Mouse (Mus musculus): ENCODE measurements at regions not wholly inside any gene's neighbourhood (a gene's known extent, or its start where the extent isn't known, plus 50 kb on each side); places are given as distances from the start of the nearest gene placed in this dataset.

GRCm38 (mm10) chr12:54577235-54577634, 79.1 kb downstream of the Sptssa start:
- no peak for DNase-seq

GRCm38 (mm10) chr12:54576821-54577220, 79.6 kb downstream of the Sptssa start:
- peak; percentile 31 for DNase-seq

DNA sequence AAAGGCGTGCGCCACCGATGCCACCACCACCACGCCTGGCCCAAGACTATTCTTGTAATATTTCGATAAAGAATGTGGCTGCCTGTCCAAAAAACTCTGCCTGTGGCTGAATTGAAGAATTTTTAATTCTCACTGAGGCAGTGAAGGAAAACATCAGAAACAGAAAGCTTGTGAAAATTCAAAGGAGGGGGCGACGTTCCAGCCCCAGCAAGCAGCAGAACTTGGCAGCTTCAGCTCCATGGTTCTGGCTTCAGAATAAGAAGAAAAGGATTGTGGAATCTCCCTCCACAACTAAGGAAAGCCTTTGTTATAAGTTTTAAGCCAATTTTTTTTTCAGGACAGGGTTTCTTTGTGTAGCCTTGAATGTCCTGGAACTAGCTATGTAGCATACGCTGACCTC, 83.5 kb downstream of the Sptssa start:
- no peak for DNase-seq

DNA sequence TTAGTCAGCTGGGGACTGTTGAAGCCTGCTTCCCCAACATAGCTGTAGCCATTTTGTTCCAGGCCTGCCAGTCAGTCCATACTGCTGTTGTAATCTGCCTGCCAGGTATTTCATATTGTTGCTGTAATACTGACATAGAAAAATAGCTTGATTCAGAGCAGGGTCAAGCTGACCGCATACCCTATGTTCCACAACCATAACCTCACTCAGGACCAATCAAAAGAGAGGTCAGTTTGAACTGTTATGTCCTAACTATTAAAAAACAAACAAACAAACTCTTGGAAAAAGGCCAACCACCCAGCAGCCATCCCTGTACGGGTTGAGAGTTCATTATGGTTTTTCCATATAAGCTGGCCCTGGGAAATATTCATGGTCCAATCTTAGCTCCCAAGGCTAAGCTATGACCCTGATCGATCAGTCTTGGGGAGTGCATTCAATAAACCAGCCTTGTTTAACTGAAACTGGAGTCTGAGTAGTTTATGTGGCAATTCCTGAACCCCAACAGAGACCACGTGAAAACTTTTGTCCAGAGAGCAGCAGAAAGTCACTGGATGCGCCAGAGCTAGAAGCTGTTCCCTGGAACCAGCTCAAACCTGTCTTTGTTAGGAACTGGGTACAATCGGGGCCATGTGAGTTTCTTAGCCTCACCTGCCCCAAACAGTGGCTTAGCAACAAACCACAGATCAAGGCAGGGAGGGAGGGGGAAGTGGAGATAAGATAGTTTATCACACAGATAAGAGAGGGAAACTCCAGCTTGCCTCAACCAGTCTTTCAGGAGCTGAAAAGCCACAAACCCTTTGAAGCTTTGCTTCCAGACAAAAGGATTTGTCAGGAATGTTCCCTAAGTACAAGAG, 88.1 kb downstream of the Sptssa start:
- no peak for DNase-seq

- no peak for DNase-seq
Measured at GRCm38 (mm10) chr12:54567426-54567790, 89.0 kb downstream of the Sptssa start.

- peak; percentile 46 for DNase-seq
Measured at GRCm38 (mm10) chr12:54566532-54567425, 89.6 kb downstream of the Sptssa start.

- no peak for DNase-seq
Measured at GRCm38 (mm10) chr12:54561981-54562380, 94.4 kb downstream of the Sptssa start.

- DNase-seq, result no peak
Measured at GRCm38 (mm10) chr12:54558106-54558505, 98.3 kb downstream of the Sptssa start.

DNA sequence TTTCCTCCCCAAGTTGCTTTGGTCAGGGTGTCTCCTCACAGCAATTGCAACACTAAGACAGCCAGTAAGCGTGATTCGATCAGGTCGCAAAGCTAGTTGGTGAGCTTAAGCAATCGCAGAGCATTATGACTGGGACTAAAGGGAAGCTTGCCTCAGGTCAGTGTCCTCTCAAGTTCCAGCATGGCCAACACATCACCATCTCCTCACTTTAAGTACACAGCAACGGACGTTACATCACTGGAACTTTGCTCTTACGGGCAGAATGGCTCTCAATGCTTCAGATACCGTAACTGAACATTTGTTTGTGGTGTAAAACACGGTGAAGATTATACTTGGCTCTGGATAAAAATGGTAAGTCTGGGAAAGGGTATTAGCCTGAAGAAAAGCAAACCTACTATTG, 106.7 kb downstream of the Sptssa start:
- DNase-seq, result no peak

DNA sequence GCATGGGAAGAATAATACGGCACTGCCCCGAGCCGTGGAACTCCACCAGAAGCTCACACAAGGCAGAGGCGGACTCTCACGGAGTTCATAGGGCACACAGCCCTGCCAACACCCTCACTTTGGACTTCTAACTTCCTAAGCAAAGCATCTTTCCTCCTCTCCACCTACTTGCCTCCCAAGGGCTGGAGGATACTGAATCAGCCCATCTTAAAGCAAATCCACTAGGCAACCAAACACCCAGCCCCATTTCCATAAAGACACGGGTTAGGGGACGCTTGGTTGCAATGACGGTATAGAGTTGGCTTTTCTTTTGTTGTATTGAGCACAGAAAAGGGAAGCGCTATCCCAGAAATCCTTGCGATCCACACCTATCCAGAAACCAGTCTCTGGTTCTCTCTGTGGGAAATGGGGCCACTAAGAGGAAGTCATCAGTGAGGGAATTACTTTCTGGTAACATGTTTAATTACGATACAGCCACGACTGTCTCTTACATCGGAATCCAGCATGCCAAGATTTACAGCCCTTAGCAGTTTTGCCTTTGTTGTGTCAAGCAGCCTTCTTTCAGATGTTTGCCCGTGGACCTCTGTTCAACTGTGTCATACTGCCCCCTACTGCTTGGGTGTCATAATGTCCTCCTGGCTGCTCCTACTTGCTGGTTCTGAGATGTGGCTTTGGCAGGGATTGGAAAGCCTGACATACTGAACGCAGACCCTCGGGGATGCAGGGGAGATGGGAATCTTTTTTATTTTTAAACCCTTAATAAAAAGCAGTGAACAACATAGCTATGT, 110.4 kb downstream of the Sptssa start:
- peak; percentile 29 for DNase-seq

GRCm38 (mm10) chr12:54538320-54538705, 118.1 kb downstream of the Sptssa start:
- DNase-seq, result no peak

- DNase-seq, result no peak
Measured at GRCm38 (mm10) chr12:54537690-54538319, 118.6 kb downstream of the Sptssa start.

- DNase-seq, result no peak
Measured at GRCm38 (mm10) chr12:54537022-54537421, 119.4 kb downstream of the Sptssa start.

DNA sequence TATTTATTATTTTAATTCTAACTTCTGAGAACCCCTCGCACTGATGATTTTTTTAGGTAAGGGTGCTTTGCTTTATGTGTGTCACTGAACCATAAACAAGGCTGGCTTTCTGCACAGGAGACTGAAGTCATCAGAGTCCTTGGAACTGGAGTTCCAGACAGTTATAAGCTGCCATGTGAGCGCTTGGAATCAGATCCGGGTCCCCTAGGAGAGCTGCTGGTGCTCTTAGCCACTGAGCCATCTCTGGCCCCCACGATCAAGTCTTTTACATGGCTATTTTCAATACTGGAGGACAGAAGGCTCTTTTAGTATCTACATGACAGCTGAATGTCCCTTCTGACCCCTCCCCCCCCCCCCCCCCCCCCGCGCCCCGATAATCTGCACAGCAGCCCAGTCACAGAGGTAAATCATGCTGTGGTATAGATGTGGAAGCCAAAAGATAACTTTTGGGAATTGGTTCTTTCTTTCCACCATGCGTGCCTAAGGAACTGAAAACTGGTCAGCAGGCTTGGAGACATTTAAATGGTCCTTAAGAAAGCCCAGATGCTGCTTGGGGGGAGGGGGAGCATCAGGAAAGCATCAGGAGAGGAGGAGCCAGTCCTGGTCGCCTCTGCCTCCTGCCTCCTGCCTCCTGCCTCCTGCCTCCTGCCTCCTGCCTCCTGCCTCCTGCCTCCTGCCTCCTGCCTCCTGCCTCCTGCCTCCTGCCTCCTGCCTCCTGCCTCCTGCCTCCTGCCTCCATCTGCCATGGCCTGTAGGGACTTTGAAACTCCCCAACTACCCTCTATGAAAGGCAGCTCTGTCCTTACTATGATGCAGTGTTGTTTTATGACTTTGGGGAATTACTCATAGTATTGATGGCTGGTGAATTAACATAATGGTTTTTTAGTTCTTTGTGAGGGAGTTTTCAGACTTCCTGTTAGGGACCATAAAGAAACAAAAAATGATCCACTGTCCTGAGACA, 120.5 kb downstream of the Sptssa start:
- DNase-seq, result no peak

DNA sequence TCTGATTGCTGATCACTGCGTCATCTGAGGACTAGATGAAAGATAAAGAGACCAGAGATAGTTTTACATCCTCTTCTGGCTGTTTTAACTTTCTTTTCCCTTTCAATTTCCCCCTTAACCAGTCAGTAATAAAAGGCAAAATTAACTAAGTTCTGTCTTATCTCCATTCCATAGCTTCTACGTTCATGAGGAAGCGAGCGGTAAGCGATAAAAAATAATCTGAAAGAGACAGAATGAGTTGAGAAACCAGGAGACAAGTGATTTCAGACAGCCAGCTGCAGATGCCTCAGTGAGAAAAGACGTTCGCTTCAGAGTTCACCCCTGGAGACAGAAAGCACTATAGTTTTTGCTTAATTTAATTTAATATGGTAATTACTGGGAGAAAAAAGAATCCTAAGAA, 121.5 kb downstream of the Sptssa start:
- DNase-seq, result no peak

DNA sequence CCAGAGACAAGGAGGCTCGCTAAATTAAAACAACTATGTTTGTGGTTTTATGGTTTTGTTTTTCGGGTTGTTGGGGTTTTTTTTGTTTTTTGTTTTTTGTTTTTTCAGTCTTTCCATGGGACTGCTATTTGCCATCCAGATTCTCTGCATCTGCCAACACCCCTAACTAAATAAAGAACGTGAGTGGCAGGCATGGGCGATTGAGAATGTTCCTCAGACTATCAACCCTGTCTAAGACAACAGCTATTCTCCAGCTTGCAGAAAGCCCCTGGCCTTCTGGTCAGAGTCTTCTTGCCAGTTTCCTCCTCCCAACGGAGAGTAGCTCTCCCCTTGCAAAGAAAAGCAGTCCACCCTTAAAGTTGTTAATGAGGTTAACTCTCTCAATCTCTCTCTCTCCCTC, 123.2 kb downstream of the Sptssa start:
- DNase-seq, result no peak

DNA sequence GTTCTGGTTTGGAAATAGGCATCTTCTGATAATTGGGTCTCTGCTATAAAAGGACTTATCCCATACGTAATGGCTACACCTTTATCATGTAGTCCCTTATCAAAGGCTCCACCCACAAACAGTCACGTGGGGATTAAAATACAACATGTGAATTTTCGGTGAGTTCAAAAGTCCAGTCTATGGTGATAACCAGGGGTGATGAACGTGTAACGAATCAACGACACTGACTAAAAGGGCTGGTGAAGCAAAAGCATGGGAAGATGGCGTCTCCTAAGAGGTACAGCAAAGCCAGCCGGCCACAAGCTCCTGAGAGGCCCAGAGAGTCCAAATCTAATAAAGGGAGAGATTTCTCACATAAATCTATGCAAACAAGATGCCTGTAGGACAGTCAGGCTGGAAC, 124.3 kb downstream of the Sptssa start:
- DNase-seq, result no peak

GRCm38 (mm10) chr12:54528046-54528445, 128.3 kb downstream of the Sptssa start:
- DNase-seq, result peak; percentile 4

DNA sequence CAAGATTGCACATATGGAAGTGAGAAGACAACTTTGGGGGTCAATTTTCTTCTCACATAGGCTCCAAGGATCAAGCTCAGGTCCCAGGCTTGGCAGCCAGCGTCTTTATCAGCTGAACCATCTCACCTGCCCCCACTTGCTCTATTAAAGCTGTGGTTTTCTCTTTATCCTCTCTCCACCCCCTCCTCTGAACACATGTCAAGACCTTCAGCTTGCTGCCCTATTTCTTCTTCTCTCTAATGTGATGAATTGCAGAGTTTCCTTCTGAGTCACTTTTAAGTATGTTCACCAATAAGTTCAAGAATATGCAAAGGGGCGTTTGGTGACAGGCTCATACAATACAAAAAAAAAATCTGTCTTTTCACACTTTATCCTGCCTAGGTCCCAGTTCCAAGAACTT, 128.8 kb downstream of the Sptssa start:
- no peak for DNase-seq

DNA sequence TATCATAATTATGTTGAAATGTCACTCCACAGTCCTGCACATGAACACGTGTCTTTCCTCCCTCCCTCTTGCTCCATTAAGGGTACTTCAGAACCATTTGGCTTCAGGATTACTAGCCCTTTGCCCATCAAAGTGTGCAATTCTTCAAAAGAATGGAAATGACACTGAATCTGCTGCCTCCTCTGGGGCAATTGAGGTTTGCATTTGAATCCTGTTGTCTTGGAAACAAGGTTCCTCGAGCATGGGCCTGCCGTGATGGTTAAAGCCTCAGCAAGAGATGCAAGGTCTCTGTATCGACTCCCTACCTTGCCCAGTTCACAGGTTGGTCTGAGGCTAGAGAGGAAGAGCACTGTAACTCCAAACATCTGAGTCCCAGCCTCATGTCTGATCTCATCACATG, 136.0 kb downstream of the Sptssa start:
- no peak for DNase-seq

GRCm38 (mm10) chr12:54519370-54519769, 137.0 kb downstream of the Sptssa start:
- no peak for DNase-seq
